Comparison of ENCODE assay signal across 16 mouse cellular contexts in genomic region chr13:45422251-45422650, GRCm38 (mm10). TPM values are rescaled to one million over a fixed set of nuclear protein-coding genes. Genes with fewer than 3 reads are reported as not detected.
DNase-seq lines count a peak whose midpoint lies in the region; ATAC-seq lines count a peak whose summit lies in the region.
"Had no signal": no experiment of that assay in that cellular context is flagged by ENCODE, and none has a peak within 500 bp of the region (broad histone marks: within the 10 kb centered on the region; RNA-seq: fewer than 3 reads in every experiment).

No protein-coding gene starts in this region.

- H3K27me3 ChIP-seq in forebrain, embryonic 14.5 days (replicated peaks; ENCODE audit: control insufficient read depth, insufficient read depth, low read length) = no peaks in the 10 kb centered on the region
- H3K27me3 ChIP-seq in embryonic facial prominence, embryonic 10.5 days (replicated peaks; ENCODE audit: low read depth, poor library complexity, severe bottlenecking) = peaks cover 12% of the 10 kb centered on the region; the same call in 1 of the 2 replicates
- H3K27me3 ChIP-seq: embryonic facial prominence, embryonic 13.5 days; midbrain, embryonic 15.5 days; stomach, embryonic 15.5 days had no signal

- no peaks in the 10 kb centered on the region for H3K36me3 ChIP-seq in forebrain, embryonic 14.5 days (ENCODE audit: control insufficient read depth, insufficient read depth, low read length)
- no peaks in the 10 kb centered on the region for H3K36me3 ChIP-seq in embryonic facial prominence, embryonic 10.5 days (replicated peaks)
- H3K36me3 ChIP-seq: embryonic facial prominence, embryonic 13.5 days; hindbrain, embryonic 12.5 days; liver, embryonic 15.5 days; midbrain, embryonic 15.5 days; stomach, embryonic 15.5 days had no signal

- 23% methylated on average over 13 of the region's 13 CpGs for WGBS in forebrain, embryonic 14.5 days
- 77% methylated on average over 13 of the region's 13 CpGs for WGBS in embryonic facial prominence, embryonic 10.5 days

- H3K9me3 ChIP-seq in forebrain, embryonic 14.5 days (replicated peaks; ENCODE audit: control insufficient read depth, low read length) = no peaks in the 10 kb centered on the region
- H3K9me3 ChIP-seq in embryonic facial prominence, embryonic 10.5 days = no peaks in the 10 kb centered on the region
- H3K9me3 ChIP-seq: embryonic facial prominence, embryonic 13.5 days; hindbrain, embryonic 12.5 days; liver, embryonic 15.5 days; midbrain, embryonic 15.5 days; stomach, embryonic 15.5 days had no signal

- H3K9ac ChIP-seq in forebrain, embryonic 14.5 days (ENCODE audit: low read length) = no peak overlapping the region
- H3K9ac ChIP-seq: embryonic facial prominence, embryonic 13.5 days; hindbrain, embryonic 12.5 days; liver, embryonic 15.5 days; midbrain, embryonic 15.5 days; stomach, embryonic 15.5 days had no signal

- peak; percentile 16 for DNase-seq in cerebellum, adult 11 months
- no peak for DNase-seq in cerebellum, adult 8-10 months
- peak; percentile 34 for DNase-seq in left cerebral cortex, postnatal 4 days
- no peak for DNase-seq in left cerebral cortex, adult 11 months (ENCODE audit: low spot score)
- DNase-seq in forebrain, embryonic 14.5 days (ENCODE audit: low spot score) = peak; percentile 84
- no peak for DNase-seq in gastrocnemius, postnatal 10 days
- no peak for DNase-seq in embryonic facial prominence, embryonic 10.5 days (ENCODE audit: low spot score)
- no peak for DNase-seq in thymus, postnatal 14 days
- DNase-seq: adrenal gland, adult 2 months had no signal

- peak; percentile 88 for ATAC-seq in forebrain, embryonic 14.5 days
- ATAC-seq: intestine, embryonic 16.5 days; lung, postnatal 0 days; midbrain, embryonic 15.5 days had no signal

- no peak overlapping the region for H3K27ac ChIP-seq in forebrain, embryonic 14.5 days (ENCODE audit: low read depth, low read length)
- H3K27ac ChIP-seq in embryonic facial prominence, embryonic 10.5 days (replicated peaks) = no peak overlapping the region
- H3K27ac ChIP-seq: embryonic facial prominence, embryonic 13.5 days; hindbrain, embryonic 12.5 days; liver, embryonic 15.5 days; midbrain, embryonic 15.5 days; stomach, embryonic 15.5 days had no signal

- peak overlapping the region; percentile 2; the same call in 1 of the 2 replicates for H3K4me2 ChIP-seq in forebrain, embryonic 14.5 days (ENCODE audit: low read length)
- H3K4me2 ChIP-seq: embryonic facial prominence, embryonic 13.5 days; hindbrain, embryonic 12.5 days; liver, embryonic 15.5 days; midbrain, embryonic 15.5 days; stomach, embryonic 15.5 days had no signal

- H3K4me1 ChIP-seq in forebrain, embryonic 14.5 days (ENCODE audit: control insufficient read depth, insufficient read depth, low read length) = peaks cover 12% of the 10 kb centered on the region; the same call in 1 of the 2 replicates
- H3K4me1 ChIP-seq in embryonic facial prominence, embryonic 10.5 days = peaks cover 19% of the 10 kb centered on the region
- H3K4me1 ChIP-seq: liver, embryonic 15.5 days; stomach, embryonic 15.5 days had no signal

- intact Hi-C loops in left cerebral cortex, postnatal 4 days (cut with DNase I) = no loop called here

- no peak overlapping the region for H3K4me3 ChIP-seq in forebrain, embryonic 14.5 days (ENCODE audit: low read depth, low read length)
- no peak overlapping the region for H3K4me3 ChIP-seq in embryonic facial prominence, embryonic 10.5 days
- H3K4me3 ChIP-seq: embryonic facial prominence, embryonic 13.5 days; hindbrain, embryonic 12.5 days; liver, embryonic 15.5 days; midbrain, embryonic 15.5 days; stomach, embryonic 15.5 days had no signal

RNA-seq across cellular contexts. Expression of gene Mylip, which starts 32.7 kb away (rescaled TPM):
- total RNA-seq in left cerebral cortex, postnatal 4 days (2021) = 10 to 100 TPM; 18.5 to 20.0 TPM
- polyA plus RNA-seq in forebrain, embryonic 14.5 days (2014; fragmentation: Nextera tagmentation; extraction: Ambion mirVana) = 1.2 and 2.2 TPM in 2 replicates
- 1 to 10 TPM; 9.5 to 9.6 TPM for total RNA-seq in gastrocnemius, postnatal 10 days (2021)
- polyA plus RNA-seq in embryonic facial prominence, embryonic 10.5 days (2016; fragmentation: Nextera tagmentation; extraction: Ambion mirVana) = 7.5 and 9.2 TPM in 2 replicates

Comparison
In these comparisons a context has a peak if more than half of its experiments do, and no peak if none do; other contexts are left out.
1. DNase-seq: peak in cerebellum, adult 11 months (single experiment), left cerebral cortex, postnatal 4 days (single experiment) and forebrain, embryonic 14.5 days (single experiment); none in cerebellum, adult 8-10 months (single experiment), left cerebral cortex, adult 11 months (single experiment), gastrocnemius, postnatal 10 days (single experiment), embryonic facial prominence, embryonic 10.5 days (single experiment) and thymus, postnatal 14 days (single experiment).